In the genomic region with DNA sequence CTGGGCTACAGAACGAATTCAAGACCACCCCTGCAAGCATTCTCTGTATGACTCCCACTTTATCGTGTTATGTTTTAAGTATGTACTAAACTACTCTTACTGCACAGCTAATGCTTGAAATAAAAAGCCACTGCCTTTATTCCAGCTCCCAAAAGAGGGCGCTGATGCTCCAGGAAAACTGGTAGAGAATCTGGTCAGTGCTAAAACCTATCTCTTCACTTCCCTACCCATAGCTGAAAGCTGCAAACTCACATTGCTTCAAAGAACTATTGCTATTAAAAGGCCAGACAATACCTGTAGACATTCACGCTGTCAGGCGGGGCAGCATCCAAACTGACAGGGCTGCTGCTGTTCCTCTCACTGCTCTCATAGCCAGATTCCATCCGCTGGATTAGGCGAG, we compare ENCODE assay signal across 9 mouse cellular contexts. TPM values are rescaled to one million over a fixed set of nuclear protein-coding genes. Genes with fewer than 3 reads are reported as not detected.
DNase-seq lines count a peak whose midpoint lies in the region; ATAC-seq and TF ChIP-seq lines count a peak whose summit lies in the region.
"Had no signal": no experiment of that assay in that cellular context is flagged by ENCODE, and none has a peak within 500 bp of the region (broad histone marks: within the 10 kb centered on the region; RNA-seq: fewer than 3 reads in every experiment).

No protein-coding gene starts in this region.

- TF ChIP-seq CTCF in left cerebral cortex, adult 2 months (IDR thresholded peaks at IDR 0.05), result peak; percentile 88

- H3K36me3 ChIP-seq in hindbrain, embryonic 11.5 days (ENCODE audit: control insufficient read depth, insufficient read depth, low read length), result peaks cover 3% of the 10 kb centered on the region; the same call in 1 of the 2 replicates
- peaks cover 24% of the 10 kb centered on the region; the same call in 1 of the 2 replicates for H3K36me3 ChIP-seq in hindbrain, embryonic 12.5 days
- peaks cover 50% of the 10 kb centered on the region for H3K36me3 ChIP-seq in hindbrain, embryonic 14.5 days (replicated peaks; ENCODE audit: control insufficient read depth, insufficient read depth)
- H3K36me3 ChIP-seq in midbrain, embryonic 15.5 days (replicated peaks), result peaks cover 6% of the 10 kb centered on the region; the same call in 1 of the 2 replicates

- H3K27ac ChIP-seq in hindbrain, embryonic 11.5 days (ENCODE audit: low read depth, low read length), result no peak overlapping the region
- no peak overlapping the region for H3K27ac ChIP-seq in hindbrain, embryonic 12.5 days
- no peak overlapping the region for H3K27ac ChIP-seq in hindbrain, embryonic 14.5 days
- peak overlapping the region; percentile 49 for H3K27ac ChIP-seq in left cerebral cortex, adult 2 months
- no peak overlapping the region for H3K27ac ChIP-seq in midbrain, embryonic 15.5 days
- H3K27ac ChIP-seq: stomach, embryonic 15.5 days had no signal

- WGBS in hindbrain, embryonic 11.5 days, result 50% methylated on average over 7 of the region's 7 CpGs
- 55% methylated on average over 7 of the region's 7 CpGs for WGBS in hindbrain, embryonic 12.5 days
- 55% methylated on average over 7 of the region's 7 CpGs for WGBS in hindbrain, embryonic 14.5 days
- WGBS in midbrain, embryonic 15.5 days, result 51% methylated on average over 7 of the region's 7 CpGs

- H3K9me3 ChIP-seq in hindbrain, embryonic 11.5 days (ENCODE audit: control insufficient read depth, low read length), result no peaks in the 10 kb centered on the region
- no peaks in the 10 kb centered on the region for H3K9me3 ChIP-seq in hindbrain, embryonic 12.5 days (replicated peaks)
- no peaks in the 10 kb centered on the region for H3K9me3 ChIP-seq in hindbrain, embryonic 14.5 days (ENCODE audit: control insufficient read depth, low read length)
- H3K9me3 ChIP-seq in midbrain, embryonic 15.5 days, result no peaks in the 10 kb centered on the region
- H3K9me3 ChIP-seq: stomach, embryonic 15.5 days had no signal

- H3K9ac ChIP-seq in hindbrain, embryonic 11.5 days (ENCODE audit: low read depth, low read length), result no peak overlapping the region
- H3K9ac ChIP-seq in hindbrain, embryonic 12.5 days, result no peak overlapping the region
- H3K9ac ChIP-seq in hindbrain, embryonic 14.5 days, result no peak overlapping the region
- no peak overlapping the region for H3K9ac ChIP-seq in midbrain, embryonic 15.5 days
- H3K9ac ChIP-seq: stomach, embryonic 15.5 days had no signal

- no peaks in the 10 kb centered on the region for H3K27me3 ChIP-seq in hindbrain, embryonic 11.5 days (ENCODE audit: control insufficient read depth, insufficient read depth, low read length)
- no peaks in the 10 kb centered on the region for H3K27me3 ChIP-seq in hindbrain, embryonic 12.5 days
- H3K27me3 ChIP-seq in hindbrain, embryonic 14.5 days (ENCODE audit: control insufficient read depth, insufficient read depth, low read length), result no peaks in the 10 kb centered on the region
- no peaks in the 10 kb centered on the region for H3K27me3 ChIP-seq in midbrain, embryonic 15.5 days (replicated peaks)
- H3K27me3 ChIP-seq: stomach, embryonic 15.5 days had no signal

- intact Hi-C loops in left cerebral cortex, adult 2 months (cut with DNase I), result loop anchor here (1.0 to 10.0 kb wide), 4 partner anchors 46 to 289 kb away; a partner anchor contains a TSS

- H3K4me1 ChIP-seq in hindbrain, embryonic 11.5 days (replicated peaks; ENCODE audit: control insufficient read depth, insufficient read depth, low read length), result no peaks in the 10 kb centered on the region
- no peaks in the 10 kb centered on the region for H3K4me1 ChIP-seq in hindbrain, embryonic 12.5 days
- no peaks in the 10 kb centered on the region for H3K4me1 ChIP-seq in hindbrain, embryonic 14.5 days (replicated peaks; ENCODE audit: control insufficient read depth, insufficient read depth, low read length)
- no peaks in the 10 kb centered on the region for H3K4me1 ChIP-seq in midbrain, embryonic 15.5 days
- H3K4me1 ChIP-seq: stomach, embryonic 15.5 days had no signal

- no peak overlapping the region for H3K4me2 ChIP-seq in hindbrain, embryonic 11.5 days (replicated peaks; ENCODE audit: low read depth, low read length)
- H3K4me2 ChIP-seq in hindbrain, embryonic 12.5 days (replicated peaks), result no peak overlapping the region
- H3K4me2 ChIP-seq in hindbrain, embryonic 14.5 days (replicated peaks), result no peak overlapping the region
- H3K4me2 ChIP-seq in midbrain, embryonic 15.5 days, result no peak overlapping the region
- H3K4me2 ChIP-seq: stomach, embryonic 15.5 days had no signal

- ATAC-seq in hindbrain, embryonic 11.5 days (ENCODE audit: low FRiP score), result no peak
- ATAC-seq in hindbrain, embryonic 12.5 days (ENCODE audit: low FRiP score), result no peak; the same call in 1 of the 2 replicates
- ATAC-seq in hindbrain, embryonic 14.5 days (ENCODE audit: low FRiP score), result no peak
- 0 out of 2 replicates have a peak, but pooled peaks have one; percentile 39 for ATAC-seq in midbrain, embryonic 15.5 days (replicated peaks)

- DNase-seq in hindbrain, embryonic 11.5 days (ENCODE audit: low spot score), result peak; percentile 74
- peak; percentile 80 to 81 for DNase-seq in cerebellum, adult 18-20 months
- peak; percentile 30 to 72 for DNase-seq in frontal cortex, postnatal 10 days (ENCODE audit: low spot score in 2 of 2)
- peak; percentile 80 for DNase-seq in hindbrain, embryonic 14.5 days (ENCODE audit: low spot score)
- peak; percentile 70 to 74 for DNase-seq in left cerebral cortex, adult 2 months (ENCODE audit: extremely low spot score in 1 of 2, low spot score in 2 of 2)
- DNase-seq in spleen, postnatal 10 days (ENCODE audit: low spot score in 2 of 2), result peak; percentile 53 to 81

- no peak overlapping the region for H3K4me3 ChIP-seq in hindbrain, embryonic 11.5 days (ENCODE audit: low read depth, low read length)
- no peak overlapping the region for H3K4me3 ChIP-seq in hindbrain, embryonic 12.5 days
- H3K4me3 ChIP-seq in hindbrain, embryonic 14.5 days (replicated peaks; ENCODE audit: low read length), result no peak overlapping the region
- H3K4me3 ChIP-seq in left cerebral cortex, adult 2 months, result no peak overlapping the region
- H3K4me3 ChIP-seq in midbrain, embryonic 15.5 days, result no peak overlapping the region
- H3K4me3 ChIP-seq: stomach, embryonic 15.5 days had no signal

RNA-seq across cellular contexts. Expression of a gene that starts 29.8 kb away (rescaled TPM):
- polyA plus RNA-seq in hindbrain, embryonic 11.5 days (2014; fragmentation: Nextera tagmentation; extraction: Ambion mirVana), result 67.0 and 67.2 TPM in 2 replicates
- polyA plus RNA-seq in hindbrain, embryonic 12.5 days (2016; fragmentation: Nextera tagmentation; extraction: Ambion mirVana), result 69.4 and 74.0 TPM in 2 replicates
- polyA plus RNA-seq in hindbrain, embryonic 14.5 days (2014; fragmentation: Nextera tagmentation; extraction: Ambion mirVana), result 121 and 123 TPM in 2 replicates
- total RNA-seq in left cerebral cortex, adult 2 months (2021), result 100 to 1,000 TPM; 267 to 280 TPM
- 89.3 and 95.9 TPM in 2 replicates for polyA plus RNA-seq in midbrain, embryonic 15.5 days (2015; fragmentation: Nextera tagmentation; extraction: Ambion mirVana)
